Mouse (Mus musculus): ENCODE data around the gene Cmtm2b.

DNA sequence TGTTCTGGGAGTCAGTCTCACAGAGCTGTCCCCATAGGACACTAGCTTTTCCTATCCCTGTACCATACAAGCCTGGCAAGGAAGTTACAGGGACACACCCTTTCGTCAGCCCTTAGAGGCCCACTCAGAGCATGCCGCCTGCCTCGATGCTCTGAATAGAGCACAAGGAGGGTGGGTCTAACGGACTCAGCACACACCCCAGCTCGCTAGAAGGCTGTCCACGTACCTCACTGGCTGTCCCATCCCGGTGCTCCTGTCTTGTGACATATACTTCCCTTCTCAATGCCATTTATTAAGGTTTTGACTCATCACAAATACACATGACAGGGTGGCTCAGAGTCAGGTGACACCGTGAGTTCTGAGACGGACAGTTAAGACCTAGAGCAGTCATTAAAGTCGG is 32.5 kb downstream of the Cmtm2b start:
- no peak for TF ChIP-seq POLR2A (IDR thresholded peaks at IDR 0.05; ENCODE audit: low read depth, low read length)
- TF ChIP-seq CTCF (conservative IDR thresholded peaks at IDR 0.05; ENCODE audit: insufficient read depth, insufficient read length, low read depth, low read length) = no peak

Data from kidney, adult 2 months (tissue).